Mouse (Mus musculus) embryo, embryonic 9.5 days (tissue): ENCODE measurements at regions not wholly inside any gene's neighbourhood (a gene's known extent, or its start where the extent isn't known, plus 50 kb on each side); places are given as distances from the start of the nearest gene placed in this dataset.

Source experiments
- DNase-seq: peaks from one replicate; pipeline ENCODE4 v3.0.0-alpha.2; 2017; ENCODE audit errors: extremely low spot score

DNA sequence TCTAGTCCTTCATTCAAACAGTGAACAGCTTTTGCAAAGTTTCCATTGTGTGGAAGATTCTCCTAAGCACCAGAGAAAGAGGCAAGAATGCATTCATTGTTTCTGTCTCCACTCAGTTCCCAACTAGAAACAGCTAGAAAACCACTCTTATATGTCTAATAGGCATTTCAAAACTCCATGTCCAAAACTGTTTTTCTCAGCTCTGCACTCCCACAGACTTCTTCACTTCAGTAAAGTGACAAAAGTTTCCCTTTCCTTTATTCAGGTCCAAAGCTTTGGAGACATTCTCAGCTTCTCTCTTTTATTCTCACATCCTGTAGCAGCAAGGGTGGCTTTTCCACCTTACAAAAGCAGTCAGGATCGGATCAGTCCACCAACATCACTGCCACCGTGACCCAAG is 166.0 kb downstream of the Mreg start:
- DNase-seq = no peak

- no peak for DNase-seq
Measured at GRCm38 (mm10) chr1:72038518-72038917, 173.6 kb downstream of the Mreg start.

DNA sequence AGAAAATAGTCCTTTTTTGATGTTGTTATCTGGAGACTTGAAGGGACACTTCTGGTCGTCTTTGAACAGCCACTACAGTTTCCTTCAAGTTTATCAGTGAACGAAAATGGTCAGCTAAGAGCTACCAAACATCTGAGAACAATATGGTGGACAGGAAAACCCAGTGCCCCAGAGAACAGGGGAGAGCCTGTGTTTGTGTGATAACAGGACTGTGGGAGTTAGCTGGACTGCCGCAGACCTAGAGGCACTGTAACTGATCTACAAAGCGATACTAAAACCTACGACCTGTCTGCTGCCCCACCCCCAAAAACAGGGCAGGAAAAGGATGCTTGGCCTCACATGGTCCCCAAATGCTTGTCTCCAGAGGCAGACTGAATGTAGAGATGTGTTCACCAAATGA is 175.5 kb downstream of the Mreg start:
- DNase-seq = no peak

GRCm38 (mm10) chr1:72036141-72036540 is 176.0 kb downstream of the Mreg start:
- no peak for DNase-seq

DNA sequence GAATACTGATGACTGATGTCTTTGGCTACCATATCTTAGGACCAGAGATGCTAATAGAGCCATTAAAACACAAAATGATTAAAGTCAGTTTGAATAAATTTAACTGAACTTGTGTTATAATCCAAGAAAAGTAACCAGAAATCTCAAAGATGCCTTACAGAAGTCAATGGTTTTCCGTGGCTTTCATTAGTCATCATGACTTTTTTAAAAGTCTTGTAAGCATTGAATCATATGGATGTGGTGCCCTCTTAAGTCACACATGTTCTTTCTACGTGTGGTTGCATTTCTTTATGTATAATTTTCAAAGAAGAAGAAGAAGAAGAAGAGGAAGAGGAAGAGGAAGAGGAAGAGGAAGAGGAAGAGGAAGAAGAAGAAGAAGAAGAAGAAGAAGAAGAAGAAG is 178.2 kb downstream of the Mreg start:
- DNase-seq = no peak

- DNase-seq = no peak
Measured at GRCm38 (mm10) chr1:72032214-72032613, 179.9 kb downstream of the Mreg start.

DNA sequence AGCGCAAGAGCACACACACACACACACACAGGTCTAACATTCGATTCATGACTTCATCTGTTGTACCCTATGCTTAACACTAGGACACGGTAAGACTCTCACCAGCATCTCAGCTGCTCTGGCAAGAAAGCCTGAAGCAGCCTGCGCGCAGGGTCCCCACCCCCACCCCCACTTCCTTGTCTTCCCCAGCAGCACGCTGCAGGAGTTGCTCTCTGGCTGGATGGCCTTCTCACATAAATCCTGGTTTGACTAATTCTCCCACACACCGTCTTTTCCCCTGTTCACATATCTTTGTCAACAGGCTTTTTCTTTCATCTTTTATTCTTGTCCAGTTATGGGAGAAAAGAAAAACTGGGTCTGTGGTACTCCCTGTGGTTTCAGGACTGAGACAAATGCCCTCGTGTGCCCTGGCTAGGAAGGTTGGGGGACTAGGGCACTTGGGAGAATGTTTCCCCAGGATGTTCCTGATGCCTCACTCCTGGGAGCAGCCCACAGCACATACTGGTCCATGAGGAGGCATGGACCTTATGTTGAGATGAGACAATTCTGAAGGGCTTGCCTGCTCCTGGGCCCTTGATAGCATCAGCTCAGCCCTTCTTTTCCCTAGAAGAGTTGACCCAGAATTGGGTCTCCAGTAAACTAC is 181.2 kb downstream of the Mreg start:
- no peak for DNase-seq

DNA sequence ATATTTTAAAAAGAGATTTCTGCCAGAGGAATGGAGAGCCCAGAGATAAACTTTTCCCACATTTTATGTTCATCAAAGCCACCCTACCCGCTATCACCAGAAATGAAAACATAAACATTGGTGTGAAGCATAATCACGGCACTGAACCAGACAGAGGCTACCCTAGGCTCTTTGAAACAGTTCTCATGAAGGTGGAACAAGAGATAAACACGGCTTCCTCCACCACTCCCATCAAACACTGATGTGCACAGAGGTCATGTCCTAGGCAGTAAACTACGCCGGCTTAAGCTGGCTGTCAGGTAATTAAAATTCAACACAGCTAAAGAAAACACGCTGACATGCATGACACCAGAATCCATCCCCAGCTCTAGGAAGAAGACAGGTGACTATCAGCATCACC is 182.5 kb downstream of the Mreg start:
- DNase-seq = no peak

DNA sequence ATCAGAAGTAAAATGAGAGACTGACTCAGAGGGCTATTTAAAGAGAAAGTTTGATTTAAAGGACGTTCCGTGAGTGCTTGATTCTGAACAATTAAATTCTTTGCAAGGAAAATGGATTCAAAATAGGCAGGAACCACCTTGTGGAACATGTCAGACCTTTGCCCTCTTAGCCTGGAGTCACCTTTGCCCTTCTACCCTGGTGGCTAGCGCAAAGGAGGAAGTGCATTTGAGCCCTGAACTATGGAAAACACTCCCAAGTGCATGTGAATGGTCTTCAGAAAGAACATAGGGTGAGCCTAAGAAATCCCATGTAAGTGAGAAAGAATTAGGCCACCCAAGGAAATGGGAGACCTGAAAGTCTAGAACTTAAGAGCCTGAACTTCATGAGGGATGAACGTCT is 185.2 kb downstream of the Mreg start:
- DNase-seq = no peak

DNA sequence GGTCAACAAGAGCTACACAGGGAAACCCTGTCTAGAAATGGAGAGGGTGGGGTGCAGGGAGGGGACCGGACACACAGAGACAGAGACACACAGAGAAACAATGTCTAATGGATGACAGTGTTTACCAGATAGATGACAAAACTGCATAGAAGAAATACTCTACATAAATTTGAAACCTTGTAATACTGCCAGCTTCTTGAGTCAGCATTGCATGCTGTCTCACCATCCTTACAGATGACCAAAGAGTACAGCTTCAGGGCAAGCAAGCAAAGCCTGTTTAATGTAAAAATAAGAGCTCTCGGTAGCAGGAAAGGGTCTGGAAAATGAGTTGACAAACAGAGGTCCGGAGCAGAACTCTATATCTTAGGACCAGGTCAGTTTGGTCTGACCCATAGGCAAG is 189.5 kb downstream of the Mreg start:
- no peak for DNase-seq

- DNase-seq = no peak
Measured at GRCm38 (mm10) chr1:72018479-72019222, 193.5 kb downstream of the Mreg start.

DNA sequence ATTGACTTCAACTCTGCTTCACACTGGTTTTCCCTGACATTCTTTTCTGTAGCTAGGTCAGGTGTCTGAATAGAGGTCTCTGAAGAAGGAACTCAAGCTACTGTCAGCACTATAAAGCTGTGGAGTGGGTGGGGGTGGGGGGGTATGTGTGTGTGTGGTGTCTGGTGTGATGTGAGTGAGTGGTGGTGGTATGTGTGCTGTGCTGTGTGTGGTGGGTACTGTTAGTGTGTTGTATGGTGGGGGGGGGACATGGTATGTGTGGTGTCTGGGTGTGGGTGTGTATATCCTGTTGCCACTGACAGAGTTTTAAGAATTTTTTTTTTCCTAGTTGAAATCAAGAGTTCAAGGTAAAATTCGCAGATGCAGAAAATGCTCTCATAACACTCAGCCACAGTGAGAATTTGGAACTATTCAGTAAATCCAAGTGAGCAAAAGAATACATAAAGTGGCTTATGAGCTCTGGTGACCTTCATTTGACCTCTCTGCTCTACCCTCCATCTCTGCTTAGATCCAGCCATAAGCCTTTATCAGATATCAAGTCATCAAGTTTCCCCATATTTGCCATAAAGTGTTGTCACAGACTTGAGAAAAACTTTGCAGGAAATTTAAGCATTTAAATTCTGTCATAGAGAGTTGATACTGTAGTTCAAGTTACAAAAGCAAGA is 194.2 kb downstream of the Mreg start:
- DNase-seq = no peak

DNA sequence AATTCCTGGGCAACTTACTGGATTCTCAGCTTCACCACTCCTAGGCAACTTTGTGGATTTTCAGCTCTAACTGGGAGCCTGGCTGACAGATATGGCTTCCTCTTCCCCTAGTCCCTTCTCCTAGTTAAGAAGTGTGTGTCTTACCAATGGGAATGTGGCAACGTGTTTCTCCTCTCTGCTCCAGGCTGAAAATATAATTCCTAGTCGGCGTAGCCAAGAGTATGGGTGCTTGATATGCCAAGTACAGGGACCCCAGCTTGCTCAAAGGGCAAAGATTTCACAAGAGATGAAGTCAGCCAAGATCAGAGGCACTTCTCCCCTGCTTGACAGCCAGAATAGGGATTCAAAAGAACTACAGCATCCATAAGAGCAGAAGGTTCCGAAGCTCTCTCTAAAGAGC is 196.6 kb downstream of the Mreg start:
- DNase-seq = no peak

DNA sequence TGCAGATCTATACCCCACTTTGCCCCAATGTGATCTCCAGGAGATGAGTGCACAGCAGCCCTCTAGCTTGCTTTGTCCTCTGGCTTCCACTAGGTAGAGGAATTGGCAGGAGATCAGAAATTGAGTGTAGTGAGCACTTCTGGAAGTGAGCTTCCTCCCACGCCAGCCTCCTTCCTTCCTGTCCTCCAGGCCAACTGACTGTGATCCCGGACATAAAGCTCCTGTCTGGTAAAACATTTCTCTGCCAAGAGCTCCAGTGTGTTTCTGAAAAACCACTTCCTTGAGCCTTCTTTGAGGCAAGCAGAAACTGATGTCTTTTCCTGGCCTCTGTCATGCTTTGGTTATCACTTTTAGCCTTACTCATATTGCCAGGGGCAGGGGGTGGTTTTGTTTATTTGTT is 197.5 kb downstream of the Mreg start:
- no peak for DNase-seq

DNA sequence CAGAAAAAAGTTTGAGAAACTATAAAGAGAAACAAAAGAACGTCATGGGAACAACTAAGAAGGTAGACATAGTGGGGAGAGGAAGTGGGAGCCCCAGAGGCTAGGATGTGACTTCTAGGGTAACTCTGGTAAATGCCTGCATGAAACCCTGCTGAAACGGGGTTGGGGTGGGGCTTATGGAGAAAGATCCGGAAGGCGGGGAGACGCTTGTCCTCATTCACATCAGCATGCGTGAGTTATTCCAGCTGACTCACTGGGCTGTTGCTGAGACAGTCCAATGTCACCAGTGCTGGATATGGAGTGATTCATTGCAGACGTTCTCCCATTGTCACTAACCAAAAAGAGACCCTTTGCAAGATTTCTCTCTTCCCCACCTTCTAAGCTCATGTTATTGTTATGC is 198.2 kb downstream of the Mreg start:
- DNase-seq = no peak

- DNase-seq = no peak
Measured at GRCm38 (mm10) chr1:72012710-72013109, 199.4 kb downstream of the Mreg start.

- no peak for DNase-seq
Measured at GRCm38 (mm10) chr1:72009270-72009928, 202.7 kb downstream of the Mreg start.

DNA sequence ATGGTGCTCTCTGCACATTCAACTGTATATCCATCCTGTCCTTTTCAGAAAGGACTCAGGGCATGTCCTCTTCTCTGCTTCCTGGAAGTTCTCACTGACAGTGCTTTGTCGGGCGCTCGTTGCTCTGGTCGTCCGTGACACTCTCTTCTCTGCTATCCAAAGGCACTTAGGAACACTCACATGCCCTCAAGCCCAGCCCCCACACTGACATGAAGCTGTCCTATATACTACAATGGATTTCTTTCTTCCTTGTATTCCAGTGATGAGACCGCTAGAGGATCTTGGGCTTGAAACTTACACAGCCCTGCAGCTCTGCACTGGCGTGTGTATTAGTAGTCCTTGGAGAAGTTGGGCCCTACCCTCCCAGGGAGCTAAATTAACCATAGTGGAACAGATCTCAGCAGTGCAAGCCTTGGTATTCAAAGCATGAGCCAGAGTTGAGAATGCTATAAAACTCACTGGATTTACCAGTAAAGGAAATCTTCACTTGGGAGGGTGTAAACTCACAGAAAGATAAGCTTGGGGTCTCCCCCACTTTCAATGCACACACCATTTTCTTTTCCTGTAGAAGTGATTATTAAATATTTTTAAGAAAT is 205.3 kb downstream of the Mreg start:
- DNase-seq = no peak

GRCm38 (mm10) chr1:72005956-72006355 is 206.2 kb downstream of the Mreg start:
- no peak for DNase-seq

DNA sequence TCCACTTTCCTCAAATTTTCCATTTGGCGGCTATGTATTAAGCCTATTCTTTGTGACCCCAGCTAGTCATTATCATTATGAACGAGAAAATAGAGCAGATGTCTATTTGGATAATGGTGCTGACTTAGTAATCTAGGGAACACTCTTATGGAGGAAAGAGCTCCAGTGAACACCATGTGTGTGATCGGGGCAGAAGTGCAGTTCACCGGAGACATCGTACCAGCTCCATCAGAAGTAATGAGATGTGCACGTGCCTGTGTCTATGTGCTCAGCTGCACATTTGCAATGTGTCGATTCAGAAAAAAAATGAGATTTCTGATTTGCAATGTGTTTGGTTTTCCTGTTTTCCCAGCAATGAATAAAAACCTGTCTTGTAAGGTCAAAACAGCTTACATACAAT is 206.6 kb downstream of the Mreg start:
- no peak for DNase-seq

GRCm38 (mm10) chr1:72003424-72004278 is 208.5 kb downstream of the Mreg start:
- DNase-seq = no peak
